Mouse (Mus musculus) lung, embryonic 16.5 days (tissue): ENCODE measurements around the gene Tubg2. TPM values are rescaled to one million over a fixed set of nuclear protein-coding genes. Genes with fewer than 3 reads are reported as not detected.

Source experiments
- ATAC-seq: fragments of 200-750 bp; cut with Nextera tagmentation; 2 replicates; pipeline ENCODE4 v1.8.0; 2017; ENCODE audit warnings: low read depth, mild to moderate bottlenecking, moderate library complexity
- H3K27ac ChIP-seq: fragments of 300-500 bp; sonication (generic); 2 replicates; pipeline ENCODE4 v1.5.1; 2014; ENCODE audit warnings: mild to moderate bottlenecking, control low read depth, low read length
- H3K27me3 ChIP-seq: fragments of 300-500 bp; sonication (generic); 2 replicates; pipeline ENCODE4 v1.6.1; 2014; ENCODE audit warnings: low read depth, low read length, mixed read lengths; ENCODE audit not compliant: control insufficient read depth, insufficient read depth
- H3K36me3 ChIP-seq: fragments of 300-500 bp; sonication (generic); 2 replicates; pipeline ENCODE4 v1.6.1; 2014; ENCODE audit warnings: low read length; ENCODE audit not compliant: control insufficient read depth, insufficient read depth
- H3K4me1 ChIP-seq: fragments of 300-500 bp; sonication (generic); replicated peaks from 2 replicates; pipeline ENCODE4 v1.6.1; 2014; ENCODE audit warnings: low read length, mixed read lengths; ENCODE audit not compliant: control insufficient read depth, insufficient read depth
- H3K4me2 ChIP-seq: fragments of 300-500 bp; sonication (generic); 2 replicates; pipeline ENCODE4 v1.6.1; 2014; ENCODE audit warnings: low read depth, low read length, control low read depth
- H3K4me3 ChIP-seq: fragments of 300-500 bp; sonication (generic); 2 replicates; pipeline ENCODE4 v1.5.1; 2014; ENCODE audit warnings: mild to moderate bottlenecking, low read length, control low read depth
- H3K9ac ChIP-seq: fragments of 300-500 bp; sonication (generic); 2 replicates; pipeline ENCODE4 v1.6.1; 2014; ENCODE audit warnings: low read length, control low read depth
- H3K9me3 ChIP-seq: fragments of 300-500 bp; sonication (generic); 2 replicates; pipeline ENCODE4 v1.6.1; 2016; ENCODE audit warnings: low read length; ENCODE audit not compliant: control insufficient read depth
- WGBS: fragments of 180-500 bp; shearing (Covaris S2); extraction: QIAGEN DNeasy Blood & Tissue Kit; methylation state at CpG from one replicate; pipeline ENCODE4 v1.1.7; 2014; 5-methylcytosine and 5-hydroxymethylcytosine counted together
- microRNA-seq: library from miRNA; unstranded; fragments of <30 nt; microRNA quantifications from one replicate; pipeline ENCODE4, GENCODE M21; 2016
- polyA plus RNA-seq: library from polyadenylated mRNA; unstranded; fragments of >200 nt; fragmentation: Nextera tagmentation; extraction: Ambion mirVana; gene quantifications from 2 replicates; pipeline ENCODE4 v1.2.1, GENCODE M21; 2015

Gene Tubg2
- polyA plus RNA-seq, 1 experiment from 2014 or later = 3.1 TPM

DNA sequence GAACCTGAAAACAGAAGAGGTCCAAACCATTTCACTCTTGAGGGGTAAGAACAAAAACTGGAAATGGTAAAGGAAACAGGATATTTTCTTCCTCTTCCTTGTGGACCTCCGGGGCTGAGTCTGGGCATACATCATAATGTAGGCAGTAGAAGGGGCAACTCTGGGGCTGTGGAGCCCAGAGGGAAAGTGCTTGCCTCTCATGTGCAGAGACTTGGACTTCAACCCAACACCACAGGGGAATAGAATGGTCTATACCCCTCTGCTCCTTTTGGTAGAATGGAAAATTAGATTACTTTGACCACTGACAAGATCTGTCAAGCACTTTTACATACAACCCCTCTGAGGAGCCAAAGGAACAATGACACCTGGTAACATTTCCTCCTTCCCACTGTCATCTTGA is 39.4 kb downstream of the Tubg2 start:
- Histone ChIP-seq H3K9ac (no peak overlapping the region), H3K27me3 (no peaks in the 10 kb centered on the region), H3K27ac (no peak overlapping the region), H3K4me2 (no peak overlapping the region), H3K4me3 (no peak overlapping the region), H3K4me1 (peaks cover 10% of the 10 kb centered on the region), H3K36me3 (peaks cover 23% of the 10 kb centered on the region), H3K9me3 (no peaks in the 10 kb centered on the region)
- 64% methylated on average over 1 of the region's 1 CpGs for WGBS
- no peak for ATAC-seq

DNA sequence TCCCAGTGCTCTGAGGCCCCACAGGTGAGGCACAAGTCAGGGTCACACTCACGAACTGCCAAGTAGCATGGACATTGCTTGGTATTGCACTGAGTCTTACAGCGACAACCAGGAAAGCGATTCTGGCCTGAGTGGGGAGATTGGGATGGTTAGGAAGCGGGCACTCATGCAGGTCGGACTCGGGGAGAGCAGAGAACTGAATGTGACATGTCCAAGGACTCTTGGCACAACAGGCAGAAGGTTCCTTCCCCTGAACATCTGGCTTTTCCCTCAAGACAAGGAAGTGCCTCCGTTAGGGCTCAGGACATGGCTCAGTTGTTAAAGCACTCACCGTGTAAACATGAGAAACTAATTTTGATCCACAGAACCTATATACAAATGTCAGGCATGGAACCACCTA is 39.9 kb downstream of the Tubg2 start:
- Histone ChIP-seq H3K9ac (no peak overlapping the region), H3K27ac (no peak overlapping the region), H3K4me3 (no peak overlapping the region), H3K36me3 (peaks cover 25% of the 10 kb centered on the region), H3K4me2 (no peak overlapping the region), H3K4me1 (peaks cover 5% of the 10 kb centered on the region), H3K9me3 (no peaks in the 10 kb centered on the region), H3K27me3 (no peaks in the 10 kb centered on the region)
- ATAC-seq = no peak
- 75% methylated on average over 8 of the region's 8 CpGs for WGBS

DNA sequence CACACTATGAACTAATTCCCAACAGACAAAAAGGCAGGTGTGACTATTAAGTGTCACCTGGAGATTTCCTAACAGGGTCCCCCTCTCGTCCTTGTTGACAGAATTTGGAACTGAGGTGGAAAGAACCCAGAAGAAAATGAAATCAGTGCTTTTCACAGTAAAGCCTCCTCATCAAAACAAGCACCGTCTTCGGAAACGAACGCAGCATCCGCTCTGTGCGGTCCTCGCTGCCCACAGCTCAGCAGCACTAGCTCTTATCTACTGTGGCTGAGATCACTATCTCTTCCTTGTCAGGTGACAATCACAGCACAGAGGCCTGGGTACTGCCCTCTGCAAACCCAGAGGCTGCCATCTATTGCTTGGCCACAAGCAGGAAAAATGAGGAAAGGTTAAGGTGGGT is 40.5 kb downstream of the Tubg2 start:
- Histone ChIP-seq H3K4me3 (no peak overlapping the region), H3K9ac (no peak overlapping the region), H3K36me3 (peaks cover 27% of the 10 kb centered on the region), H3K9me3 (no peaks in the 10 kb centered on the region), H3K4me2 (no peak overlapping the region), H3K27me3 (no peaks in the 10 kb centered on the region), H3K4me1 (no peaks in the 10 kb centered on the region), H3K27ac (no peak overlapping the region)
- no peak for ATAC-seq
- WGBS = 85% methylated on average over 8 of the region's 8 CpGs

DNA sequence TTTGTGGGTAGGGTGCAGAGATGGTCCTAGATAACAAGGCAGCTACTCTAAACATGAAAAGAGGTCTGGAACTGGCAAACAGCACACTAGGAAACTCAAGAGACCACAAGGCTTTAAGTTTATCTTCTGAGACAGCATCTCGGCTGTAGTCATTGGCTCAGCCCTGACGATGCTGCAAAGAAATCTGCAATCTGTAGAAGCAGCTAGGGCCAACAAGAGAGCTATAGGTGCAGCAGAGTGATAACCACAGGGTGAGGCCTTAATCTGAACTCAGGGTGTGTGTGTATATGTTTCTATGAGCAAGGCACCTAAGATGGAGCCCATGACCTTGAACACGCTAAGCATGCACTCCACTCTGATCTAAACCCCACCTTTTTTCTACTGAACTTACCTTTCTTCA is 43.8 kb downstream of the Tubg2 start:
- peaks cover 42% of the 10 kb centered on the region for H3K36me3 ChIP-seq
- H3K9me3 ChIP-seq = no peaks in the 10 kb centered on the region
- H3K27ac ChIP-seq = no peak overlapping the region
- no peaks in the 10 kb centered on the region for H3K4me1 ChIP-seq
- ATAC-seq = no peak
- H3K27me3 ChIP-seq = no peaks in the 10 kb centered on the region
- H3K9ac ChIP-seq = no peak overlapping the region
- 72% methylated on average over 3 of the region's 3 CpGs for WGBS
- no peak overlapping the region for H3K4me3 ChIP-seq
- no peak overlapping the region for H3K4me2 ChIP-seq

DNA sequence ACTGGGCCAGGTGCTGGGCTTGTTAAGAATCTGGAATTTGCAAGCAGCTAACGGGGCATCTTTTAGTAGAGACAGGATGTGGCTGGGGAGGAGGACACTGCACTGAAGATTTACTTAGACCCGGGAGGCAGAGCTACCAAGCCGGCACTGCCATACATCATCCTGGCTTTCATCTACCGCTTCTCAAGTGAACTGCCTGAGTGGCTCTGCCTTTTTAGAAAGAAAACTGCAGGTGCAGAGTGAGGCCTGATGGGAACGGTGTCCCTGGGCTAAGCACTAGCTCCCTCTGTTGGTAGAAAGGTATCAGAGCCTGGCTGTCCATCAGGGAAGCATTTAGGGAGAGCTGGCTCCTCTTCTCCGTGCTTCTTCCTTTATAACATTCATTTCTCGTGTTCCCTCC is 45.3 kb downstream of the Tubg2 start:
- Histone ChIP-seq H3K4me2 (no peak overlapping the region), H3K9ac (no peak overlapping the region), H3K4me3 (no peak overlapping the region), H3K4me1 (no peaks in the 10 kb centered on the region), H3K27me3 (no peaks in the 10 kb centered on the region), H3K27ac (no peak overlapping the region), H3K36me3 (peaks cover 42% of the 10 kb centered on the region), H3K9me3 (no peaks in the 10 kb centered on the region)
- ATAC-seq = peak; percentile 41; the same call in 1 of the 2 replicates
- WGBS = 16% methylated on average over 7 of the region's 7 CpGs

Small RNA genes lying within 50 kb of the gene (microRNA-seq; reads per million reads assigned to microRNA genes)
- not detected for gene Gm27626

Other genes starting within 250 kb of the Tubg2 start
- 58.5 and 63.7 TPM in 2 replicates for gene Stat3, start 216.4 kb upstream of the Tubg2 start, polyA plus RNA-seq
- 461 and 464 TPM in 2 replicates for gene Cavin1, start 185.0 kb upstream of the Tubg2 start, polyA plus RNA-seq
- 36.7 and 36.9 TPM in 2 replicates for gene Atp6v0a1, start 146.5 kb upstream of the Tubg2 start, polyA plus RNA-seq
- 20.6 and 23.1 TPM in 2 replicates for gene Naglu, start 85.9 kb upstream of the Tubg2 start, polyA plus RNA-seq
- gene Hsd17b1, start 77.5 kb upstream of the Tubg2 start, polyA plus RNA-seq = 0.15 and 0.19 TPM in 2 replicates
- 39.7 and 45.1 TPM in 2 replicates for gene Coasy, start 73.3 kb upstream of the Tubg2 start, polyA plus RNA-seq
- gene Mlx, start 68.6 kb upstream of the Tubg2 start, polyA plus RNA-seq = 41.3 and 60.3 TPM in 2 replicates
- 29.3 and 32.3 TPM in 2 replicates for gene Psmc3ip, start 60.5 kb upstream of the Tubg2 start, polyA plus RNA-seq
- gene Retreg3, start 36.0 kb upstream of the Tubg2 start, polyA plus RNA-seq = 18.4 and 19.6 TPM in 2 replicates
- 70.6 and 82.1 TPM in 2 replicates for gene Tubg1, start 36.0 kb upstream of the Tubg2 start, polyA plus RNA-seq
- 1.1 and 1.2 TPM in 2 replicates for gene Cntnap1, start 14.6 kb downstream of the Tubg2 start, polyA plus RNA-seq
- gene Plekhh3, start 15.4 kb downstream of the Tubg2 start, polyA plus RNA-seq = 17.0 and 17.1 TPM in 2 replicates
- gene Ccr10, start 19.5 kb downstream of the Tubg2 start, polyA plus RNA-seq = 0.23 and 0.35 TPM in 2 replicates
- 19.4 and 20.8 TPM in 2 replicates for gene Ezh1, start 70.6 kb downstream of the Tubg2 start, polyA plus RNA-seq
- 312 and 337 TPM in 2 replicates for gene Ramp2, start 90.1 kb downstream of the Tubg2 start, polyA plus RNA-seq
- gene Vps25, start 97.8 kb downstream of the Tubg2 start, polyA plus RNA-seq = 132 and 135 TPM in 2 replicates
- gene Wnk4, start 104.7 kb downstream of the Tubg2 start, polyA plus RNA-seq = 5.3 and 5.8 TPM in 2 replicates
- 1.9 and 3.2 TPM in 2 replicates for gene Cntd1, start 123.1 kb downstream of the Tubg2 start, polyA plus RNA-seq
- 184 and 187 TPM in 2 replicates for gene Coa3, start 123.2 kb downstream of the Tubg2 start, polyA plus RNA-seq
- 136 and 151 TPM in 2 replicates for gene Becn1, start 146.4 kb downstream of the Tubg2 start, polyA plus RNA-seq
- gene Psme3, start 160.3 kb downstream of the Tubg2 start, polyA plus RNA-seq = 94.0 and 101 TPM in 2 replicates
- gene Aoc2, start 169.2 kb downstream of the Tubg2 start, polyA plus RNA-seq = 0.92 and 1.2 TPM in 2 replicates
- gene Aoc3, start 174.7 kb downstream of the Tubg2 start, polyA plus RNA-seq = 1.9 and 2.2 TPM in 2 replicates
- not detected in 2 replicates for gene G6pc, start 211.7 kb downstream of the Tubg2 start, polyA plus RNA-seq